Mouse (Mus musculus) stomach, adult 2 months (tissue): ENCODE data around the gene Vmn2r89. TPM values are rescaled to one million over a fixed set of nuclear protein-coding genes. Genes with fewer than 3 reads are reported as not detected.

ENCODE experiments used
- polyA plus RNA-seq: library from polyadenylated mRNA; depleted of rRNA; stranded (reverse); fragments of >200 nt; gene quantifications from 2 replicates; pipeline ENCODE4 v1.2.3, GENCODE M21; 2012; rRNA removed

Vmn2r89 gene
- not detected in 2 replicates for polyA plus RNA-seq

GRCm38 (mm10) chr14:51451557-51451956 is at the start of gene Vmn2r89:
Gene Vmn2r89, plus strand, starts transcription at chr14:51451857.

DNA sequence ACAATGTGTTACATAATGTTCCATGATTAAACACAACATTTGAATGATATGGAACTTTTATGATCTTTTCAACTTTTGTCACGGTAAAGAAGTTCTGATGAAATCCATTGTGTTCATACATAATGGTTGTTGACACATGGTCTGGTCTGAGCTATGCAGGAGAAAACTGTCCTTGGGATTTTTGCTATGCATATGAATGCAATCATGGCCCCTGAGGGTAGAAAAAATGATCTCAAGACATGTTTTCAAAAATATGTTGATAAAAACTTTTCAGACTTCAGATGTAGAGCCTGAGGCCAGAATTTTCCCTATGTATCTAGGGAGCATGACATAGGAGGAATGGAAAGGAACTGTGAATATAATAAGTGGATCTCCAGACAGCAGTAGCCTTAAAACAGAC is 41.1 kb upstream of the Vmn2r89 start, which contains the start of gene Vmn2r88:
Gene Vmn2r88 (plus strand): TSS at position 301 of the 400 bp plus-strand sequence.

Other genes starting within 250 kb of the Vmn2r89 start
- not detected in 2 replicates for gene Ear14, start 248.5 kb upstream of the Vmn2r89 start, polyA plus RNA-seq
- 2.3 and 9.4 TPM in 2 replicates for gene Rnase2a, start 195.7 kb upstream of the Vmn2r89 start, polyA plus RNA-seq
- not detected in 2 replicates for gene Gm7247, start 90.1 kb upstream of the Vmn2r89 start, polyA plus RNA-seq
- gene Vmn2r88, start 41.0 kb upstream of the Vmn2r89 start, polyA plus RNA-seq, result not detected in 2 replicates
- not detected in 2 replicates for gene Gm5622, start 100.9 kb downstream of the Vmn2r89 start, polyA plus RNA-seq
- gene Gm17175, start 122.2 kb downstream of the Vmn2r89 start, polyA plus RNA-seq, result not detected in 2 replicates
- gene Gm17174, start 140.3 kb downstream of the Vmn2r89 start, polyA plus RNA-seq, result not detected in 2 replicates
- gene Gm17078, start 159.5 kb downstream of the Vmn2r89 start, polyA plus RNA-seq, result not detected in 2 replicates
- not detected in 2 replicates for gene Gm4181, start 183.8 kb downstream of the Vmn2r89 start, polyA plus RNA-seq
- not detected in 2 replicates for gene Gm17079, start 243.6 kb downstream of the Vmn2r89 start, polyA plus RNA-seq